Mouse (Mus musculus) small intestine, adult 2 months (tissue): ENCODE results near the gene Pola1.

Experiments
- CTCF ChIP-seq: fragments of 200-500 bp; IDR thresholded peaks from 2 replicates; pipeline ENCODE4 v1.5.1; 2012; ENCODE audit warnings: low read depth, mild to moderate bottlenecking, control low read depth, inconsistent platforms, low read length, moderate library complexity, mixed read lengths; ENCODE audit not compliant: insufficient replicate concordance, insufficient read length; ENCODE audit errors: extremely low read depth
- POLR2A ChIP-seq: fragments of 200-500 bp; IDR thresholded peaks from 2 replicates; pipeline ENCODE4 v1.6.1; 2012; ENCODE audit warnings: low read depth, mild to moderate bottlenecking, control low read depth, inconsistent platforms, low read length, moderate library complexity

DNA sequence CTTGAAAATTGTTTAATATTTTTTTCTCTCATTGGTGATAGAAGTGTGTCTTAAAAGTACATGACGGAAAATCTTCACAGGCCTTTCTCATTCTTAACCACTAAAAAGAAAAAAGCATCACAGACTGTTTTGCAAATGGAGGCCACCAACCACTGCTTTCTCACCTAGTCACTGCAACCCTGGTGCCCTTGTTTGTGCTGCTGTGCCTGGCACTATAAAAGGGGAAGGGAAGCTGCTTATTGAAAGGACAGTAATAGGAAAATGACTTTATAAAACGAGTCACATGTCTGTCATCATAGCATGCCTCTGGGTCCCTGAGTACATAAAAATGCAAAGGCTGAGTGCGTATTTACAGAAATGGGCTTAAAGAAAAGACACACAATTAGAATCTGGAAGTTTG lies 263.7 kb downstream of the Pola1 start:
- TF ChIP-seq CTCF, result no peak
- TF ChIP-seq POLR2A, result no peak
